Mouse (Mus musculus) kidney, adult 2 months (tissue): Measurements from ENCODE around the gene Fam221a.

Experiments used
- CTCF ChIP-seq: fragments of 200-500 bp; conservative IDR thresholded peaks from 2 replicates; pipeline ENCODE4 v1.5.1; 2011; ENCODE audit warnings: low read depth, mild to moderate bottlenecking, control low read depth, low read length, moderate library complexity, mixed read lengths; ENCODE audit not compliant: insufficient read depth, insufficient read length
- POLR2A ChIP-seq: fragments of 200-500 bp; IDR thresholded peaks from one replicate; pipeline ENCODE4 v1.6.1; 2011; ENCODE audit warnings: low read depth, low read length, control low read depth

DNA sequence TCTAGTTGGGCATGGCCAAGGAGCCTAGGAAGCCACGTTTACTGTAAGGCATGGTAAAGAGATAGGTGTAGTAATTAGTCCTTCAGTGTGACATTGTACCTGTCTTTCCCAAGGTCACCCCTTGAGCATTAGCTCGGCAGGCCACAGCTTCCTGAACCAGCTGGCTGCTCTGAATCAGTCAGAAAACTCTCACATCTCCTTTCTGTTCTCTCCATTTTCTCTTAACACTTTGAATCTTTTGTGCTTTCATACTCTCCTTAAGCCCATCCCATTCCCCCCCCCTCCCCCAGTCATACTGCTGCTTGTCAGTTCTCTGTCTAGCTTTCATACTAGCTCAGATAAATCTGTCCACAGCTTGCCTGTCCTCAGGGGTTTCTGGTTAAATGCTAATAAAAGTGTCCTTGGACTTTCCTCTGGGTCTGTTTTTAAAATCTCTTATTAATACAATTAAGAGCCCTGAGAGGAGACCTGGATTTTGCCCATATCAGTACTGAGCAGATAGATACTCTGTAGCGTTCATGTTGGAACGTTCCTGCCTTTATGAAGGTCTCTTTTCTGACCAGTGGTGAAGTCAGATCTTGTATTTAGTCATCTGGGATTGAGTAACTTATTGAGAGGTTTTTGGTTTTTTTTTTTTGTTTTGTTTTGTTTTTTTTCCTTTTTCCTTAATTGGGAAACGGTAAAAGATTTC lies 36.0 kb upstream of the Fam221a start:
- TF ChIP-seq CTCF (no peak), POLR2A (no peak)
